Mouse (Mus musculus): ENCODE results near the gene Cgn. TPM values are rescaled to one million over a fixed set of nuclear protein-coding genes. Genes with fewer than 3 reads are reported as not detected.

The Cgn gene
- total and polyA plus RNA-seq, 2 experiments from 2014 or later: 0.04 to 0.51 TPM

Other genes starting within 250 kb of the Cgn start
- 18.1 and 30.8 TPM in 2 replicates for gene Snx27, start 203.8 kb downstream of the Cgn start, total RNA-seq (2014; rRNA removed; ENCODE audit: low replicate concordance)
- 17.0 and 17.2 TPM in 2 replicates for gene Snx27, start 203.8 kb downstream of the Cgn start, polyA plus RNA-seq (2015; fragmentation: Nextera tagmentation; extraction: Ambion mirVana)
- not detected in 2 replicates for gene Gm10972, start 143.4 kb downstream of the Cgn start, total RNA-seq (2014; rRNA removed; ENCODE audit: low replicate concordance)
- gene Gm10972, start 143.4 kb downstream of the Cgn start, polyA plus RNA-seq (2015; fragmentation: Nextera tagmentation; extraction: Ambion mirVana): not detected in 2 replicates
- 12.9 and 29.0 TPM in 2 replicates for gene Tuft1, start 127.6 kb downstream of the Cgn start, total RNA-seq (2014; rRNA removed; ENCODE audit: low replicate concordance)
- gene Tuft1, start 127.6 kb downstream of the Cgn start, polyA plus RNA-seq (2015; fragmentation: Nextera tagmentation; extraction: Ambion mirVana): 3.1 and 4.8 TPM in 2 replicates
- 10.7 and 42.5 TPM in 2 replicates for gene Selenbp2, start 92.9 kb downstream of the Cgn start, total RNA-seq (2014; rRNA removed; ENCODE audit: low replicate concordance)
- gene Selenbp2, start 92.9 kb downstream of the Cgn start, polyA plus RNA-seq (2015; fragmentation: Nextera tagmentation; extraction: Ambion mirVana): 3.7 and 4.6 TPM in 2 replicates
- gene Pogz, start 51.1 kb upstream of the Cgn start, total RNA-seq (2014; rRNA removed; ENCODE audit: low replicate concordance): 19.9 and 22.3 TPM in 2 replicates
- gene Pogz, start 51.1 kb upstream of the Cgn start, polyA plus RNA-seq (2015; fragmentation: Nextera tagmentation; extraction: Ambion mirVana): 5.8 TPM in 2 replicates
- 256 and 302 TPM in 2 replicates for gene Psmb4, start 100.5 kb upstream of the Cgn start, total RNA-seq (2014; rRNA removed; ENCODE audit: low replicate concordance)
- gene Psmb4, start 100.5 kb upstream of the Cgn start, polyA plus RNA-seq (2015; fragmentation: Nextera tagmentation; extraction: Ambion mirVana): 274 and 296 TPM in 2 replicates
- 183 and 212 TPM in 2 replicates for gene Selenbp1, start 146.6 kb upstream of the Cgn start, total RNA-seq (2014; rRNA removed; ENCODE audit: low replicate concordance)
- gene Selenbp1, start 146.6 kb upstream of the Cgn start, polyA plus RNA-seq (2015; fragmentation: Nextera tagmentation; extraction: Ambion mirVana): 101 and 112 TPM in 2 replicates
- 3.9 and 8.6 TPM in 2 replicates for gene Rfx5, start 167.6 kb upstream of the Cgn start, total RNA-seq (2014; rRNA removed; ENCODE audit: low replicate concordance)
- 2.3 and 2.7 TPM in 2 replicates for gene Rfx5, start 167.6 kb upstream of the Cgn start, polyA plus RNA-seq (2015; fragmentation: Nextera tagmentation; extraction: Ambion mirVana)
- gene Pi4kb, start 188.2 kb upstream of the Cgn start, total RNA-seq (2014; rRNA removed; ENCODE audit: low replicate concordance): 44.4 and 47.2 TPM in 2 replicates
- gene Pi4kb, start 188.2 kb upstream of the Cgn start, polyA plus RNA-seq (2015; fragmentation: Nextera tagmentation; extraction: Ambion mirVana): 12.6 and 13.7 TPM in 2 replicates
- gene Zfp687, start 229.0 kb upstream of the Cgn start, total RNA-seq (2014; rRNA removed; ENCODE audit: low replicate concordance): 15.0 and 28.5 TPM in 2 replicates
- 8.1 and 8.3 TPM in 2 replicates for gene Zfp687, start 229.0 kb upstream of the Cgn start, polyA plus RNA-seq (2015; fragmentation: Nextera tagmentation; extraction: Ambion mirVana)